Mouse (Mus musculus): ENCODE data around the gene Mtfr1l.

Gene Mtfr1l

DNA sequence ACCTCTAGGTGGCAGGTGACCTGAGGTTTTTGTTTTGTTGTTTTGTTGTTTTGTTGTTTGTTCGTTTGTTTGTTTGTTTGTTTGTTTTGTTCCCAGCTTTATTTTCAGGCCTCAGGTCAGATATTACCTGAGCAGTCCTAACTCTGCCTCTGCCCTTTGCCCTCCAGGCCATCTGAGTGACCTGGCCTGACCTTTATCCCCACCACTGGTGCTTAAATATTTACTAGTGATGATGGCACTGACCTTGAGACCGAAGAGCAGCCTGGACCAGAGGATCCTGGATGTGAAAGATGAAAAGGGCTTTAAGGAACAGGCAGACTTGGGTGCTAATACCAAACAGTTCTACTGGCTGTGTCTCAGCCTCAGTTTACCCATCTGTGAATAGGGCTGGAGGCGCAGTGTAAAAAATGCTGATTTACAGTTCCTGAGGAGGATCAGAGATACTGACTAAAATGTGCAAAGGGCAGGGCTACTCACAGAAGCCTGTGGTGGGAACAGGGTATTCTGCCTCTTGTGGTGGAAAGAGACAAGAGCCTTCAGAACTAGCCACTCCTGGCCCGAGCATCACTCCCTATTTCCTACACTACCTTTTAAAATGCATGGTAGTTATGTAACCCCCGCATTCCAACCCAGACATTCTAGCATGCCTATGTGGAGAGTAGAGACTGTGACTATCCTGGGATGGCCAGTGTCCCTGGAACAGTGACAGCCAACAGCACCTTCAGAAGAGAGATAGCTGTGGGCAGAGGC, 49.9 kb downstream of the Mtfr1l start:
- no peak for DNase-seq

DNA sequence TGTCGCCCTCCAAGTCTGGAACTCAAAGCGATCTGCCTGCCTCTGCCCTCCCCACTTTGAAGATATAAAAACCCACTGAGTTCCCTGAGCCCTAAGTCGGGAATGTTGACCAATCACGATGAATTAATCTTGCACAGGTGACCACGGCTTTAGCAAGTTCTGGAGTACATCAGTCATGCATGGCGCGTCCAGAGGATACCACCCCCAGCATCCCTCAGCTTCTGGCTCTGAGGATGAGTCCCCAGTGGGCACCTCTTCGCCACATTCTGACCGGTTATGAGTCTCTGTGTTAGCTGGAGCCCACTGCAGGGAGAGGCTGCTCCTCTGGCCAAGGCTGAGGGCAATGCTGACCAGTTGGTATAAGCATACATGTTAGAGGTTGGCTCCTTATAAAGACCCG, 51.0 kb downstream of the Mtfr1l start:
- no peak for DNase-seq

DNA sequence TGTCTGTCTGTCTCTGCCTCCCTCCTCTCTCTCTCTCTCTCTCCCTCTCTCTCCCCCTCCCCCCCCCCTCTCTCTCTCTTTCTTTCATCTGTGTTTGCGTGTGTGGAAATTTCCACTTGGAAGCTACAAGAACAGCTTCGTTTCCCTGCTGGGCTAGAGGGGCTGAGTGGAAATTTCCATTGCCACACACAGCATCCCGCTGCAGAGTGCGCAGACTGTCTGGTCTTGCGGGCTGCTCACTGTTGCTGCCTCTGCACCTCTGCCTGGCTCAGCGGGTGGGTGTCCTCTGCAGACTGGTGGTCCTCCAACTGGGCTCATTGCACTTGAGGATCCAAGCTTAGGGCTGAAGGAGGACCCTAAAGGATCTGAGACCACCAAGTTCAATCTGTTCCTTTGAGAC, 51.5 kb downstream of the Mtfr1l start:
- peak in 1 of 2 experiments; percentile 41 for DNase-seq

DNA sequence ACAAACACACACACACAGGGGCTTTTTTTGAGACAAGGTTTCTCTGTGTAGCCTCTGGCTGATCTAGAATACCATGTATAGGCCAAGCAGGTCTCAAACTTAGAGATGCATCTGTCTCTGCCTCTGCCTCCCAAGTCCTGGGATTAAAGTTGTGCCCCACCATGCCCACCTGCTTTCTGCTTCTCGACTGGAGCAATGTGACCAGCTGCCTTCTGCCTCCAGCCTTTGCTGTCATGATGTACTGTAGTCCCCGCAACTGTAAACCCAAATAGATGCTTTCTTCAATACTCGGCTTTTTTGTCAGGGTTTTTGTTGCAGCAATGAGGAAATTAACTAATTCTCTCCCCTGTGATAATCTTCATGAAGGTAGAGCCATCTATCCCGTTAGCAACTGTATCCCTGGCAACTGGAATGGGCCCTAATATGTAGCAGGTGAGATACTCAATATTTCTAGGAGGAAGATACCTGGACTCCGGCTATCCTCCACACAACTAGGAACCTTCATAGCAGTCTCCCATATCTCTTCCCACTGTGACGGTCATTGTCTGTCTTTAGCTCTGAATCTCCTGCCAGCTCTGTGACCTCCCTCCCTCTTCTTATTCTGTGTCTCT, 52.0 kb downstream of the Mtfr1l start:
- DNase-seq: no peak

DNA sequence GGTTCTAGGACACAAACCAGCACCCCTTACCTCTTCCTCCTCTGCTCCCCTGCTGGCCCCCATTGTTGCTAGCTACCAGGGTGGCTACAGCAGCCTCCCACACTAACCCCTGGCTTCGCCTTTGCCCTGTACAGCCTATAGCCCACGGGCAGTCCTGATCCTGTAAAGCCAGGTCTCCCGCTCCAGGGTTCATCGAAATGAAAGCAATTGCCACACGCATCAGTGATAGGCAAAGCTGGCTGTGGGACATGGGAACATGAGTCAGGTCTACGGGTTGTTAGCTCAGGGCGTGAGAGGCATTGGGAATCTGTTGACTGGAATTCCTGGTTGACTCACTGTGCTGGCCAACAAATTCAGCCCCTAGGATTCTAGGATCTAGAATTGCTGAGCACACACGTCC, 52.7 kb downstream of the Mtfr1l start:
- no peak for DNase-seq

DNA sequence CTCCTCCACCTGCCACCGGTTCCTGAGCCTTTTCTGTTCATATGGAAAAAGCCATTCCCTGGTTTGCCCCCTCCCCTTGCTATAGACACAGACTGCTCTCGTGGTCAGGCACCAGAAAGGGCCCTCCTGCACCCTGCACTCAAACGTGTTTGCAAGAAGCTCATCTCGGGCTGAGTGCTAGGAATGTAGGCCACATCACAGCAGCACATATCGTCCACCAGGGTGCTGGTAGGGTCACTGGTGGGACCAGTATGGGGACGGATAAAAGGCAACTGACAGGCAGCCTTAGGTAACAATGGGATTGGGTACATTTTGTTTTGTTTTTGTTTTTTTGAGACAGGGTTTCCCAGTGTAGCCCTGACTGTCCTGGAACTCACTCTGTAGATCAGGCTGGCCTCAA, 53.9 kb downstream of the Mtfr1l start:
- DNase-seq: no peak

DNA sequence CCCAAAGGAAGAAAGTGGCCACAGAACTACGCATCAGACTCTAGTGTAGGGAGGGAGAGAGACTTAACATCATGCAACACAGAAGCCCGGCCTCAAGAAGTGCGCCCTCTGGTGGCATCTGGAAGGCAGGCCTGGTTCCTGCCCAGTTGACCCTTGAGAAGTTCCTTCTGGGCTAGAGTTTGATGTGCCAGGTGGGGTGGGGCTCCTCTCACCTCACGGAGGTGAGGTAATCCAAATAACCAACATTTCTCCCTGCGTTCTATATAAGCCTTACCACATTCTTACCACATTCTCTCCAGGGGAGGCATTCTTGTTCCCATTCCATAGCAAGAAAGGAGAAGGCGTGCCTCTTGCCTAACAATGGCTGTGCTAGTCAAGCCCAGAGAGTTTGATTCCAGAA, 54.3 kb downstream of the Mtfr1l start:
- peak; percentile 90 to 92 for DNase-seq

DNA sequence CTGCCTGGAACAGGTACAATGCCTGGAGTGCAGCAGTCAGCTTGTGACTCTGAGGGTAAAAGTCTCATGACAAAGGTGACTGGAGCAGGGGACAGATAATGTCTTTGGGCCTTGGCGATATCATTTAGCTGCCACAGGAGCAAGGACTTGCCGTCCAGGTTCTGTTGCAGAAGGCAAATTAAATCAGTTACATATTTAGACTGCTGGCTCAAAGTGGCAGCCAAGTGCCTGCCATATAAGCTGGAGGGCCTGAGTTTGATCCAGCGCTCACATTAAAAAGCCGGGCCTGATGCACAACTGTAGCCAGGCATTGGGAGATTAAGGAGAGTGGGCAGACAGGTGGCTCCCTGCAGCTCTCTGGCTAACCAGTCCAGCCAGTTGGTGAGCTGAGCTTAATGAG, 55.3 kb downstream of the Mtfr1l start:
- no peak for DNase-seq

DNA sequence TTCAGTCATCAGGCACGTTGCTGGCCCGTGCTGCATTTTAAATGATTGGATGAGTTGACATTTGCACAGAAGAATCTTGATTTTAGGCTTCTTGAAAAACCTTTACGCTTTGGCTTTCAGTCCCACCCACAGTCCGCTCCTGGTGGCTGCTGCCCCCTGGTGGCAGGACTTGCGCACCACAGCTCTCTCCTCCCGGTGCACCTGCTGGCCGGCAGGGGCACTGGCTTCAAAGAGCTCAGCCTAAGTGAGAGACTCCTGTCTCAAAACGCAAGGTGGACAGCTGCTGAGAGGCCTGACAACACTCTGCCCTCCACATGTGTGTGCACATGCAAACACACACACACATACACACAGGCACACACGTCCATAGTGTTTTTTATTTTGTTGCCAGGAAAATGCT, 57.2 kb downstream of the Mtfr1l start:
- DNase-seq: peak; percentile 97 to 99

DNA sequence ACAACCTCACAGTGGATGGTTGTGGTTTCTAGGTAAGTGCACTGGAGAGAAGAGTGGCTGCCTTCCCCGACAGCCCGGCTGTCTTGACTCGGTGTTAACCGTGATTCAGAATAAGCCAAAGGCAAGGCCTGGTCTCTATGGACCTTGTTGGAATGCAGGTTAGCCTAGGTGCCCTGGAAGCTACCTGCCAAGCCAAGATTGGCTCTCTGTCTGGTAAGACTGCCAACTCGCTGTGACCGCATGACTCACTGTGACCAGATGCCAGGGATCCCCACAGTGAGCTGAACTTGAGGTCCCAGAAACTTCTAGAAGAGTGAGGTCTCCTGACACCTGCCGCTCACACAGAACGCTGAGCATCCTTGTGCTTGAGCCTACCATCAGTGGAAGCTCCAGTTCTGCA, 58.3 kb downstream of the Mtfr1l start:
- DNase-seq: peak in 1 of 2 experiments; percentile 51
